Mouse (Mus musculus): Measurements from ENCODE around the gene Sez6. TPM values are rescaled to one million over a fixed set of nuclear protein-coding genes. Genes with fewer than 3 reads are reported as not detected.
A peak's percentile ranks its signal among the peaks of the same experiment; 100 is the strongest.

Sez6 gene
- polyA plus RNA-seq, 1 experiment from 2014 or later = 0.04 TPM

DNA sequence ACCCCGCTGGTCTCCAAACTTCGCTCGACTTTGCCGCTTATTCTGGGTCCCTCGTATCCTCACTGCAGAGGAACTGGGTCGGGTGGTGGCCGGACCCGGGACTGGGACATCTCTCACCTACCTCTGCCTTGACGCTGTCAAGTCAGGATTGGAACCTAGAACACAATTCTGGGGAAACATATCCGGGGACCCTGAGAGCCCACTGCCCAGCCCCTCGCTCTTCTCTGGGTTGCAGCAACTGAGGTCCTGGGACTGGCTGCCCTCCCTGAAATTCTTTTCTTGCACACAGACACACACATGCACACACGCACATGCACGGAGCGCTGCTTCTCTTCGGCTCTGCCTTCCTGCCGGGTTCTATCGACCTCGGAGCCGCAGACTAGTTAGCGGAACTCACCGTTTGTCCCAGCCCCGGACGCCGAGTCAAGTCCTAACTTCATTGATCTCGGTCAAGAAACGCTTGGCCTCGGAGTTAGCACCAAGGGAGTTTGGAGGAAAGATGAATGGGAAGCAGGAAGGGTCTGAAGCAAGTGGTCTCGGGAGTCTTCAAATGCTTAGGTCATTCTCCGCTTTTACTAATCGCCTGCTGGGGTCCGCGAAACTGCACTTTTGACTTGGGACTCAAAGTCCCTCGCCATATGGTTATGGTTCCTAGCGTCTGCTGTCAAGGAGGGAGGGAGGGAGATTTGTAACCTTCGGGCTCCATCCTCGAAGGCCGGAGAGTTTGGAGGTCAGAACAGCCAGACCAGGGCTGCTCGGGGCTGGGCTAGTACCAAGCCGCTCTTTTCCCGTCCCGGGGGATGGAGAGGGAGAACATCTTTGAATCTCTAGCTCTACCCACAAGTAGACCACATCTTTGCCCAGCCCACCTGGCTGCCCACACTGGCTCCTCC lies 1.2 kb downstream of the Sez6 start:
- WGBS = 3% methylated on average over 41 of the region's 41 CpGs
- Histone ChIP-seq H3K27me3 (ENCODE audit: control insufficient read depth, insufficient read depth, low read length) (peaks cover 68% of the 10 kb centered on the region), H3K9ac (ENCODE audit: low read length) (no peak overlapping the region), H3K4me3 (ENCODE audit: low read length) (peak overlapping the region; percentile 50), H3K9me3 (replicated peaks; ENCODE audit: control insufficient read depth, low read length) (no peaks in the 10 kb centered on the region), H3K27ac (ENCODE audit: low read length) (no peak overlapping the region), H3K36me3 (ENCODE audit: control insufficient read depth, insufficient read depth) (no peaks in the 10 kb centered on the region), H3K4me1 (ENCODE audit: control insufficient read depth, insufficient read depth, low read length) (peaks cover 6% of the 10 kb centered on the region), H3K4me2 (ENCODE audit: low read depth, low read length) (peak overlapping the region; percentile 78)
- no peak for ATAC-seq (replicated peaks; ENCODE audit: extremely low read depth, insufficient read depth, low FRiP score)

DNA sequence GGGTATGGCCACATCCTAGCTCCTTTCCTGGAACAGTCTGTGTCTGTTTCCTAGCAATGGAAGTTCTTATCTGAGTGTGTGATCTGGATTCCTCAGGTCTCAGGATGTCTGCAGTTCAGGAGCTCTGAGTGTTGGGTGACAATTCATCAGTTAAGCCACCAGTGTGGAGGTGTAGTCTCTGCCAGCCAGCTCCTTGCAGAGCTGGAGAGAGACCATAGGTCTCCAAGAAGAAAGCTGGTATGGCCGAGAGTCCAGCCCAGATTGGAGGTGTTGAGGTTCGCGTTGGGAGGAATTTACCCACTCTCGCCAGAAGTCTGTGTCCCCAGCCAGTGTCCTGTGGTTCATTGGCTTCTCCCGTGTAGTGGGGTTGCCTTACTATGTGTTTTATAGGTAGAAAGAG lies 2.0 kb downstream of the Sez6 start:
- WGBS = 28% methylated on average over 5 of the region's 5 CpGs

DNA sequence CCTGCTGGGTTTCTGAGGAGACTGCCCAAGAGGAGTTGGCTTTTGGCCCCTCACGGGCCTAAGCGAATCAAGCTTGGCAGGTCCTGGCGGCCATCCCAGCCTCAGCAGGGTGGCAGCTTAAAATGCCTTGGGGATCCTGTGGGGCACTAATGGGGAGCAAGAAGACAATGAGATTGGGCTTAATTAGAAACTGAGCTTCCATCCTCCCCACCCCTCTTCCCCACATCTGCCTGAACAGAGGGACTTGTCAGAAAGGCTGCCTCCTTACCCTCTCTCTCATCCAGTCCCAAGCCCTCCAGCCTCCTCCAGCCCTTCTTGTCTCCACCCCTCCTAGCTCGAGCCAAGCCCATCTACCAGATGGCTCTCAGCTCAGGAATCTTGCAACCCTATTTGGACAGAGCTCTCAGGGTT lies 3.5 kb downstream of the Sez6 start:
- WGBS = 6% methylated on average over 4 of the region's 4 CpGs
- ATAC-seq (replicated peaks; ENCODE audit: extremely low read depth, insufficient read depth, low FRiP score) = no peak
- no peaks in the 10 kb centered on the region for H3K36me3 ChIP-seq (ENCODE audit: control insufficient read depth, insufficient read depth)
- no peak overlapping the region for H3K27ac ChIP-seq (ENCODE audit: low read length)
- peaks cover 74% of the 10 kb centered on the region for H3K27me3 ChIP-seq (ENCODE audit: control insufficient read depth, insufficient read depth, low read length)
- H3K4me2 ChIP-seq (ENCODE audit: low read depth, low read length) = no peak overlapping the region
- H3K4me1 ChIP-seq (ENCODE audit: control insufficient read depth, insufficient read depth, low read length) = peaks cover 6% of the 10 kb centered on the region
- H3K4me3 ChIP-seq (ENCODE audit: low read length) = no peak overlapping the region
- H3K9ac ChIP-seq (ENCODE audit: low read length) = no peak overlapping the region
- H3K9me3 ChIP-seq (replicated peaks; ENCODE audit: control insufficient read depth, low read length) = no peaks in the 10 kb centered on the region

More for the DNA sequence above, 2.0 kb downstream of the Sez6 start:
- H3K9me3 ChIP-seq (replicated peaks; ENCODE audit: control insufficient read depth, low read length) = no peaks in the 10 kb centered on the region
- H3K36me3 ChIP-seq (ENCODE audit: control insufficient read depth, insufficient read depth) = no peaks in the 10 kb centered on the region
- peaks cover 6% of the 10 kb centered on the region for H3K4me1 ChIP-seq (ENCODE audit: control insufficient read depth, insufficient read depth, low read length)
- H3K4me3 ChIP-seq (ENCODE audit: low read length) = no peak overlapping the region
- ATAC-seq (replicated peaks; ENCODE audit: extremely low read depth, insufficient read depth, low FRiP score) = no peak
- H3K27me3 ChIP-seq (ENCODE audit: control insufficient read depth, insufficient read depth, low read length) = peaks cover 74% of the 10 kb centered on the region
- H3K9ac ChIP-seq (ENCODE audit: low read length) = no peak overlapping the region
- no peak overlapping the region for H3K4me2 ChIP-seq (ENCODE audit: low read depth, low read length)
- no peak overlapping the region for H3K27ac ChIP-seq (ENCODE audit: low read length)

DNA sequence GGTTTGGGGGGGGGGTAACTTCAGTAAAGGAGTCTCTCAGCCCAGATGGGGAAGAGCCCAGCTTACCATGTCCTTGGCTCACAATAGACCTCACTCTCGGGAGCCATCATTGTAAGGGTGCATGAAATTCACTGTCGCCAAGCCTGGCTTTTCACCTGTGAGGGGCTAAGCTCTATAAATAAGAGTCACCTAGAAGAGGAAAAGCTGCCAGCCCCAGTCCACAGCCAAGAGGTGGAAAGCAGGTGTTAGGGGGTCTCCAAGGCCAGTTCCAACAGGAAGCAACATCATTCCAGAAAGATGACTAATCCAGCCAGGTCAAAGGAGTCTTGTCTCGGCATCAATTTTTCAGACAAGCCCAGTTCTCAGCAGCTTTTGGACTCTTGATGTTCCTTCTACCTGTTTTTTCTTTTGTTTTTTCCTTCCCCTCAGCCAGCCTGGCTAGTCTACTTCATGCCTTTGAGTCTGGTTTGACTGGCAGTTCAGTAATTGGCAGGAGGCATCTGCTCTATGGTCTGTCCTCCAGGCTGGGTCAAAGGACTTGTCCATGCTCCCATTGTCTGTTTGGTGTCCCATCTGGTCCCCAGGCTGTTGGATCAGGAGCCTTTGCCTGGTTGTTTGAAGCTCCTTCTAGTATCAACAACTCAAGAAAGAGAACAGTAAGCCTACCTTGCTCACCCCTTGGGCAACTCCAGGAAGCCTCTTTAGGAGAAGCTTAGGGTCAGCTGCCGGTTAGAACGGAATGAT lies 4.1 kb downstream of the Sez6 start:
- Histone ChIP-seq H3K4me2 (ENCODE audit: low read depth, low read length) (no peak overlapping the region), H3K36me3 (ENCODE audit: control insufficient read depth, insufficient read depth) (no peaks in the 10 kb centered on the region), H3K27me3 (ENCODE audit: control insufficient read depth, insufficient read depth, low read length) (peaks cover 70% of the 10 kb centered on the region), H3K4me3 (ENCODE audit: low read length) (no peak overlapping the region), H3K9ac (ENCODE audit: low read length) (no peak overlapping the region), H3K9me3 (replicated peaks; ENCODE audit: control insufficient read depth, low read length) (no peaks in the 10 kb centered on the region), H3K27ac (ENCODE audit: low read length) (no peak overlapping the region), H3K4me1 (ENCODE audit: control insufficient read depth, insufficient read depth, low read length) (peaks cover 6% of the 10 kb centered on the region)
- no peak for ATAC-seq (replicated peaks; ENCODE audit: extremely low read depth, insufficient read depth, low FRiP score)
- 36% methylated on average over 5 of the region's 5 CpGs for WGBS

DNA sequence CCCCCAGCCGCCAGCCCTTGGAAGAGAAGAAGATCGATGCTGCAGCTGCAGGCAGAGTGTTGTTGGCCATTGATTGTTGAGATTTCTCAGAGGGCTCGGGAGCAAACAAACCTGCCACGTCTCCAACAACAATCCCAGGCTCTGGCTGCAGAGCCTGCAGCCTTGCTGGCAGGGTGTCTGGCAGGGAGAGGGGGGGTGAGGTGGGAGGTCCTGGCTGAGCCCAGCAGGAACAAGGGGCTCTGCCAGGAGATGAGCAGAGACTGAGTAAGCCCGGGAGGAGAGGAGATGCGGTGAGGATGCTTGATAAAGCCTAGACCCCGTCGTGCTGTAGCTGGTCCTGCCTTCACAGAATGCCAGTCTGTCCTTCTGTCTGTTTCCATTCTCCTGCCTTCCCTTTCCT lies 6.2 kb downstream of the Sez6 start:
- Histone ChIP-seq H3K27me3 (ENCODE audit: control insufficient read depth, insufficient read depth, low read length) (peaks cover 60% of the 10 kb centered on the region), H3K36me3 (ENCODE audit: control insufficient read depth, insufficient read depth) (no peaks in the 10 kb centered on the region), H3K4me3 (ENCODE audit: low read length) (no peak overlapping the region), H3K4me2 (ENCODE audit: low read depth, low read length) (no peak overlapping the region), H3K27ac (ENCODE audit: low read length) (no peak overlapping the region), H3K9ac (ENCODE audit: low read length) (no peak overlapping the region), H3K9me3 (replicated peaks; ENCODE audit: control insufficient read depth, low read length) (no peaks in the 10 kb centered on the region), H3K4me1 (ENCODE audit: control insufficient read depth, insufficient read depth, low read length) (no peaks in the 10 kb centered on the region)
- WGBS = 6% methylated on average over 8 of the region's 8 CpGs
- no peak for ATAC-seq (replicated peaks; ENCODE audit: extremely low read depth, insufficient read depth, low FRiP score)

DNA sequence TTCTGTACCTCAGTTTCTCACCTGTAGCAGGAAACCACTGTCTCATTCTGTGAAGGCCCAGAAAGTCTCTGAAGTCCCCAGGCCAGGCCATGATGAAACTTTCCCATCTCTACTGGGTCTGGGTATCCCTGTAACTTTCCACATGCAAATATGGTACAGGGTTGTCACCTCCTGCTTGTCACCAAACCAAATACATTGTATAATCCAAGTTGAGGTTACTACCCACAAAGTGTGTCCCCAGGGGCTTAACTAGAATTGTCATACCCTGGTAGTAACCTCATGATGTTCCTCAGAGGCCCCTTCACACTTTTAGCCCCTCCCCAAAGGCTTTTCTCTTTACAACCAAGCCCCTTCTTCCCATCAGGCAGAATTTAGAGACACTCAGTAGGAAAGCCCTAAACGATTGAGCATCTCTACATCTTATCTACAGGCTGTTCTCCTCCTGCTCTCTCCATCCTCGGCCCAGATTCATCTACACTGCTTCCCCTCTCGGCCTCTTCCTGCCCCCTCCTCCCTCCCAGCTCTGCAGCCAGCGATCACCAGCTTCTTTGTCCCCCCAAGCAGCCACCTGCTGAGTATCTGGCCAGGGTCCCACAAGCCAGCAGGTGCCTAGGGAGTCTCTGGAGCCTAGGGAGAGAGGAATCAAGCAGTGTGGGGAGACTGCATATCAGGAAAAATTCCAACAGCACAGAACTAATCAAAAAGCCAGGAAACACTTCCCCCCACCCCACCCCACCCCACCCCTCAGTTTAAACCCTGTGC lies 7.2 kb downstream of the Sez6 start:
- no peak overlapping the region for H3K4me3 ChIP-seq (ENCODE audit: low read length)
- ATAC-seq (replicated peaks; ENCODE audit: extremely low read depth, insufficient read depth, low FRiP score) = no peak
- no peaks in the 10 kb centered on the region for H3K4me1 ChIP-seq (ENCODE audit: control insufficient read depth, insufficient read depth, low read length)
- H3K27me3 ChIP-seq (ENCODE audit: control insufficient read depth, insufficient read depth, low read length) = peaks cover 50% of the 10 kb centered on the region
- H3K4me2 ChIP-seq (ENCODE audit: low read depth, low read length) = no peak overlapping the region
- no peak overlapping the region for H3K9ac ChIP-seq (ENCODE audit: low read length)
- H3K9me3 ChIP-seq (replicated peaks; ENCODE audit: control insufficient read depth, low read length) = no peaks in the 10 kb centered on the region
- no peaks in the 10 kb centered on the region for H3K36me3 ChIP-seq (ENCODE audit: control insufficient read depth, insufficient read depth)
- WGBS = 9% methylated on average over 4 of the region's 4 CpGs
- H3K27ac ChIP-seq (ENCODE audit: low read length) = no peak overlapping the region

DNA sequence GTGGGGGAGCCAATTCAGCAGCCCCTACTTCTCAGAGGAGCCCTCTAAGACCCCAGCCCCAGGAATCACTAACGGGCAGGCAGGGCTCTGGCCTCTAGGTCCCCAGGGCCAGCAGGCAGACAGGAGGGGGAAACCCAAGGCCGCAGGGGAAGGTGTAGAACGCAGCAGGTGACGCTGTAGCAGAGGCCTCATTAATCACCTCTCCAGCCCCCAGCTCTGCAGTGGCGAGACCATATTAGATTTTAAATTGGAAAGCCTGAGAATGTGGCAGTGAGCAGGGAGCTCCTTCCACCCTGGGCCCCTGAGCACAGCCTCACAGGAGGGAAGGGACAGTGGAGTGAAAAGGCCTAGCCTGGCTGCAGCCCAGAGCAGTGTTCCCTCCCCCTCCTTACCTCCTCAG lies 11.6 kb downstream of the Sez6 start:
- Histone ChIP-seq H3K4me2 (ENCODE audit: low read depth, low read length) (no peak overlapping the region), H3K4me3 (ENCODE audit: low read length) (no peak overlapping the region), H3K9ac (ENCODE audit: low read length) (no peak overlapping the region), H3K27me3 (ENCODE audit: control insufficient read depth, insufficient read depth, low read length) (peaks cover 13% of the 10 kb centered on the region), H3K4me1 (ENCODE audit: control insufficient read depth, insufficient read depth, low read length) (no peaks in the 10 kb centered on the region), H3K36me3 (ENCODE audit: control insufficient read depth, insufficient read depth) (no peaks in the 10 kb centered on the region), H3K9me3 (replicated peaks; ENCODE audit: control insufficient read depth, low read length) (no peaks in the 10 kb centered on the region), H3K27ac (ENCODE audit: low read length) (no peak overlapping the region)
- WGBS = 33% methylated on average over 5 of the region's 5 CpGs
- no peak for ATAC-seq (replicated peaks; ENCODE audit: extremely low read depth, insufficient read depth, low FRiP score)

DNA sequence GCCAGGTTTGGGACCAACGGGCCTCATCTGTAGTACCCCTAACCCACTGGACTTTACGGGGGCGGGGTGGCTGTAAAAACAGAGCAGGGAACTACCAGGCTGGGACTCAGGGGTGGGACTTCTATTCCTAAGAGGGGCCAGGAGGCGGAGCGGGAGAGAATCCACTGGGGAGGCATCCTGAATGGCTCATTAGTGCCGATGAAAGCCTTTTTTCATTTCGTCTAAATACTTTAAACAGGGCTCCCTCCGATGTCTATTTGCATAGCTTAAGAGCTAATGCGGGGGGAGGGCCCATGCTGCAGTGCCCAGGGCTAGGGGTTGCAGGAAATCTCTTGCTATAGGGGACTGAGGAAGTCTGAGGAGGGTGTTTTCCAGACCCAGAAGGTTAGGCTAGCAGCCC lies 17.3 kb downstream of the Sez6 start:
- H3K27ac ChIP-seq (ENCODE audit: low read length) = no peak overlapping the region
- H3K4me1 ChIP-seq (ENCODE audit: control insufficient read depth, insufficient read depth, low read length) = no peaks in the 10 kb centered on the region
- no peak for ATAC-seq (replicated peaks; ENCODE audit: extremely low read depth, insufficient read depth, low FRiP score)
- H3K36me3 ChIP-seq (ENCODE audit: control insufficient read depth, insufficient read depth) = no peaks in the 10 kb centered on the region
- no peaks in the 10 kb centered on the region for H3K9me3 ChIP-seq (replicated peaks; ENCODE audit: control insufficient read depth, low read length)
- H3K4me2 ChIP-seq (ENCODE audit: low read depth, low read length) = no peak overlapping the region
- no peak overlapping the region for H3K4me3 ChIP-seq (ENCODE audit: low read length)
- H3K27me3 ChIP-seq (ENCODE audit: control insufficient read depth, insufficient read depth, low read length) = peaks cover 34% of the 10 kb centered on the region
- WGBS = 10% methylated on average over 9 of the region's 9 CpGs
- no peak overlapping the region for H3K9ac ChIP-seq (ENCODE audit: low read length)
